Mouse (Mus musculus) hematopoietic stem cell, adult 5-6 weeks (primary cell): ENCODE measurements around the gene Olfr561. TPM values are rescaled to one million over a fixed set of nuclear protein-coding genes. Genes with fewer than 3 reads are reported as not detected.

Experiments used
- ATAC-seq, 2 experiments: fragments of 125-278 bp in 1 of 2; replicated peaks in 1 of 2; 2 replicates each; pipeline ENCODE4 v1.8.0; 2016 to 2017; ENCODE audit warnings: inconsistent platforms in 2 of 2, mild to moderate bottlenecking in 2 of 2, moderate number of reproducible peaks in 2 of 2, low read depth in 1 of 2, moderate TSS enrichment in 1 of 2; ENCODE audit not compliant: low FRiP score in 2 of 2, poor library complexity in 2 of 2, severe bottlenecking in 2 of 2, insufficient read depth in 1 of 2, low TSS enrichment in 1 of 2
- total RNA-seq: library from RNA; stranded (forward); fragments of 172-1452, 232-1000 nt; gene quantifications from 2 replicates; pipeline ENCODE4 v1.2.3, GENCODE M21; 2017

Olfr561 gene
- not detected in 2 replicates for total RNA-seq

DNA sequence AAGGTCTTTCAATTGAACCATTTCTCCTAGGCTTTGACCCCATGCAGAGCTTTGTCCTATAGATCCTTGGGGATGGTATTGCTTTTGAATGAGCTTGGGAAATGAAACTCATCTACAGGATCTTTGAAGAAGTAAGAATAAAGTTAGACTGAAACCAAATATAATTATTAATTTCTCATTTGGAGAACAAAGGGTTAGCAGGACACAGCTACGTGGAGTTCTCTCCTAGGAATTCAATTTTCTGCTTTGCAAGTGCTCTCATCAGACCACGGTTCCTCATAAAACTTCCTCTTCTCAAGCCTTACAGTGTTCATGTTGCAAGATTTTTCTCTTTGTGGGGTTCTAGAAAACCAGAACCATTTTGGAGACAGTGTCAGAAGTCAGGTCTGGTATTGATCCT is at the start of gene Olfr561:
Olfr561 (plus strand) TSS at position 301 of the 400 bp plus-strand sequence.
- no peak for ATAC-seq

DNA sequence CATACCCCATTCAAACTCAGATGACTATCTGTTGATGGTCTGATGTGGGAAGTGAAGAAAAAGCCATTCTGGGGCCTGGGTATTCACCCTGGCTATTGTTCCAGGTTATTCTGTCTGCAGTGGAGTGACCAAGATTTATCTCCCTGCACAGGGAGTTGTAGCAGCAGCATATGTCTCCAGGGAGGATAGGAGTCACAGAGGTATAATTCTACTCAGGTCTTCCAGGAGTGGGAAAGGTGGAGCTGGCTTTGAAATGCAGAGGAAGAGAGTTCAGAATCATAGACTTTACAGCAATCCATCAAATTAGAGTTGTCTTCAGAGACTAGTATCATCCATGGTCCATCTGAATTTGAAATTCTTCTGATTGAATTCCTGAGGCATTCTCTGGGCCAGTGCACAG is 43.6 kb upstream of the Olfr561 start, which contains the start of gene Olfr559:
Olfr559 (minus strand) TSS at position 101 of the 400 bp plus-strand sequence.
- ATAC-seq: no peak

DNA sequence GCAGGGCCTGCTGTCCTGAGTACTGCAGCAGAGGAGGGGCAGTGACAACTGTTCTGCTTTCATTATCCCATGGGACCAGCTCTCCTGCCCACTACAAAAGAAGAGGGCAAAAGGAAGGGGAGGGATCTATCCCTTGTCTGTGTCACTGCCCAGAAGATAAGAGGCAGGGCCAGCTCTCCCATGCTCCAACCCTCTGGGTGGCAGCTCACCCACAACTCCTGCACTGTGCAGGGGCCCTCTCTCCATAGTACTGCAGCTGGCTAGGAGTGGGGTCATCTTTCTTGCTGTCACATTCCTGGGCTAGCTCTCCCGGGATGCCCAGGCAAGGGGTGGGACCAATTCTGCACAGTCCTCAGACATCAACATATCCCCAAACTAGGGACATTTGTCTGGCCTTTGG is 37.2 kb upstream of the Olfr561 start:
- ATAC-seq: no peak

DNA sequence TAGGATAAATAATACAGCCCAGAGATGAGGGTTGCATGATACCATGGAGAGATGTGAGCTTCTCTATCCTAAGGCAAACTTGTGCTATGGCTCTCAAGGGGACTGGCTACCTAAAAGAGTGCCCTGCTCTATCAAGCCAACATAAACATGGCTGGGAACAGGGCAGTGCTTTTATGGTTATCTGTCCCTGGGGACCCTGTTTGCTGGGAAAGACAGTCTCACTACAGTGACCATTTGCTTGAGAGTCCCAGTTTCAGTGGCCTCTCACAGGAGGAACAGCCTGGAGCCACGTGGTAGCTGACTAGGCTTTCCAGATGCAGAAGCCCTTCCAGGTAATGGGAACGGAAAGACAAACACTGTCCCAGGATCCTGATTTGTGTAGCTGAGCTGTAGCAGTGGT is 33.3 kb upstream of the Olfr561 start:
- no peak for ATAC-seq

DNA sequence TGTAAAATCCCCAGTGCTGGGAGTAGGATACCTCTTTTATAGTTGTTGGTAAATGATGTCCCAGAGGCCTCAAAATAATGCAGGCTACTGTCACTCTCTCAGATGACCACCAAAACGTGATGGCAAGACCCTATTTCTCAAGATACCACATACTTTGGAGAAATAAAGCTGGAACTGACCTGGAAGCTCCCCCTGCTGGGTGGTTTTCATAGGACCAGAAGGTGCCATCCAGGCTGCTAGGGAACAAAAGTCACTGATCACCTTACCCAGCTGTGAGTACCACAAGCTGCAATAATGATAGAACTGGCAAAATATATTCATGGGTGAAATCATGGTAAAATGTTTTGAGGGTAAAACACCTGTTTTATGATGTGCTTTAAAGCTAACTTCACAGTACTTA is 18.9 kb upstream of the Olfr561 start:
- no peak for ATAC-seq

DNA sequence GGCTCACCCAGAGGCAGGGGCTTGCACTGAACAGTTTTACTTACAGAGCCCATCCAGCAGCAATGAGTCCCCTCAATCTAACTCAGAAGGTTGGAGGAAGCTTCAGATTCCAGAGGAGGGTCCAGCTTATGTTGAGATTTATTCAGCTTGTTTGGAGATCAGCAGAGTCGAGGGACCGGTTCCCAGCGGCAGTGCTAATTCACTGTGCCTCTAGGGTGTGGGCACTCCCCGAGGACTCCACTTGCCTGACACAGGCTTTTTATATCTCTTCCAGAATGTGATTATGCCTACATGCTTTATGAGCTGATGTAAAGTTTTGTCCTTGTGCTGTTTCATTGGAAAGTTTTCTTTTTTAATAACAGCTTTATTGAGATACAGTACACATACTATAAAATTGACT is 11.8 kb upstream of the Olfr561 start, which contains the start of the genes Olfr560 and Olfr78:
Olfr560 (minus strand) TSS at position 101 of the 400 bp plus-strand sequence.
Olfr78 (minus strand) TSS at position 206 of the 400 bp plus-strand sequence.
- no peak for ATAC-seq

DNA sequence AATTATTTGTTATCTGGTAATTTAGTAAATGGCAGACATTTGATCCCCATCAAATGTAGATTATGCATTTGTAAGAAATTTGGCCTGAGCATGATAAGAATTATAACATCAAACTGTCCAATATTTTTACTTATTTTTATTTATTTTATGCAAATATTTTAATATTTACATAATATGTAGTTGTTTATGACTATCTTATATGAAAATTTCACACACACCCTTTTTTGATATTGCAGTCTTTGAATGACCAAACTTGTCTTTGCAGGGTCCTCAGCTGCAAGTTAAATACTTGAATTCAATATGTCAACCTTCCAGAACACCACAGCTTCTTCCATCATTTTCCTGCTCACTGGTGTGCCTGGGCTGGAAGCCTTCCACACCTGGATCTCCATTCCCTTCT is 32.2 kb downstream of the Olfr561 start, which contains the start of gene Olfr564:
Olfr564 (plus strand) TSS at position 301 of the 400 bp plus-strand sequence.
- ATAC-seq: no peak

Other genes starting within 250 kb of the Olfr561 start
- gene Olfr547, start 236.5 kb upstream of the Olfr561 start, total RNA-seq: not detected in 2 replicates
- not detected in 2 replicates for gene Olfr548-ps1, start 230.3 kb upstream of the Olfr561 start, total RNA-seq
- gene Olfr549, start 221.4 kb upstream of the Olfr561 start, total RNA-seq: not detected in 2 replicates
- 52.4 and 59.0 TPM in 2 replicates for gene Trim21, start 205.7 kb upstream of the Olfr561 start, total RNA-seq
- not detected in 2 replicates for gene Olfr550, start 199.8 kb upstream of the Olfr561 start, total RNA-seq
- gene Olfr551, start 179.3 kb upstream of the Olfr561 start, total RNA-seq: not detected in 2 replicates
- gene Olfr552, start 173.5 kb upstream of the Olfr561 start, total RNA-seq: not detected in 2 replicates
- gene Olfr553, start 153.0 kb upstream of the Olfr561 start, total RNA-seq: not detected in 2 replicates
- not detected in 2 replicates for gene Olfr554, start 132.8 kb upstream of the Olfr561 start, total RNA-seq
- gene Olfr555, start 112.4 kb upstream of the Olfr561 start, total RNA-seq: not detected in 2 replicates
- gene Olfr556, start 106.3 kb upstream of the Olfr561 start, total RNA-seq: not detected in 2 replicates
- 12.6 and 17.6 TPM in 2 replicates for gene Trim68, start 83.9 kb upstream of the Olfr561 start, total RNA-seq
- not detected in 2 replicates for gene Olfr557, start 75.3 kb upstream of the Olfr561 start, total RNA-seq
- 0.56 TPM in 1 of 2 replicates, not detected in the other for gene Olfr558, start 69.0 kb upstream of the Olfr561 start, total RNA-seq
- gene Olfr33, start 52.2 kb upstream of the Olfr561 start, total RNA-seq: not detected in 2 replicates
- not detected in 2 replicates for gene Olfr559, start 43.7 kb upstream of the Olfr561 start, total RNA-seq
- not detected in 2 replicates for gene Olfr560, start 11.9 kb upstream of the Olfr561 start, total RNA-seq
- gene Olfr78, start 11.8 kb upstream of the Olfr561 start, total RNA-seq: not detected in 2 replicates
- gene Olfr564, start 32.3 kb downstream of the Olfr561 start, total RNA-seq: not detected in 2 replicates
- gene Olfr566, start 87.5 kb downstream of the Olfr561 start, total RNA-seq: not detected in 2 replicates
- gene Olfr568, start 105.9 kb downstream of the Olfr561 start, total RNA-seq: not detected in 2 replicates
- 0.10 TPM in 1 of 2 replicates, not detected in the other for gene Olfr569, start 119.7 kb downstream of the Olfr561 start, total RNA-seq
- not detected in 2 replicates for gene Olfr570, start 123.4 kb downstream of the Olfr561 start, total RNA-seq
- not detected in 2 replicates for gene Olfr571, start 146.3 kb downstream of the Olfr561 start, total RNA-seq
- not detected in 2 replicates for gene Olfr572, start 153.2 kb downstream of the Olfr561 start, total RNA-seq
- gene Olfr573-ps1, start 171.4 kb downstream of the Olfr561 start, total RNA-seq: not detected in 2 replicates
- gene Olfr574, start 177.2 kb downstream of the Olfr561 start, total RNA-seq: not detected in 2 replicates
- gene Olfr575, start 187.6 kb downstream of the Olfr561 start, total RNA-seq: not detected in 2 replicates
- gene Olfr576, start 191.4 kb downstream of the Olfr561 start, total RNA-seq: not detected in 2 replicates
- not detected in 2 replicates for gene Olfr577, start 204.7 kb downstream of the Olfr561 start, total RNA-seq
- gene Olfr578, start 218.1 kb downstream of the Olfr561 start, total RNA-seq: not detected in 2 replicates